Mouse (Mus musculus) G1E (cell line): ENCODE results near the gene Rnf212.

Source experiments
- CTCF ChIP-seq: IDR thresholded peaks from 2 replicates; pipeline ENCODE4 v1.5.1; 2012; ENCODE audit warnings: low read depth, low read length, inconsistent platforms, mixed read lengths
- GATA1 ChIP-seq: IDR thresholded peaks from 2 replicates; pipeline ENCODE4 v1.6.1; 2012; ENCODE audit warnings: borderline replicate concordance, low read length, inconsistent platforms, mixed read lengths
- GATA2 ChIP-seq: IDR thresholded peaks from 2 replicates; pipeline ENCODE4 v1.6.1; 2012; ENCODE audit warnings: low read depth, low read length, inconsistent platforms, borderline replicate concordance
- POLR2AphosphoS5 ChIP-seq: IDR thresholded peaks from 2 replicates; pipeline ENCODE4 v1.6.1; 2012; ENCODE audit warnings: low read depth, low read length, inconsistent platforms; ENCODE audit not compliant: insufficient replicate concordance
- TAL1 ChIP-seq: conservative IDR thresholded peaks from 2 replicates; pipeline ENCODE4 v1.6.1; 2012; ENCODE audit warnings: low read depth, low read length, inconsistent platforms, mixed read lengths

GRCm38 (mm10) chr5:108750328-108751210, 24.2 kb downstream of the Rnf212 start:
- TF ChIP-seq CTCF (no peak), GATA1 (no peak), POLR2AphosphoS5 (no peak), GATA2 (no peak), TAL1 (no peak)
